ENCODE assay signal across 8 mouse cellular contexts in genomic region chr7:143106062-143106461, GRCm38 (mm10). TPM values are rescaled to one million over a fixed set of nuclear protein-coding genes. Genes with fewer than 3 reads are reported as not detected.
DNase-seq lines count a peak whose midpoint lies in the region; ATAC-seq and TF ChIP-seq lines count a peak whose summit lies in the region.

Gene Kcnq1 (plus strand): TSS chr7:143106362.

- H3K27ac ChIP-seq in left cerebral cortex, adult 2 months: no peak within 1 kb of the TSS
- H3K27ac ChIP-seq in forebrain, embryonic 16.5 days (ENCODE audit: low read length): no peak within 1 kb of the TSS
- H3K27ac ChIP-seq in intestine, embryonic 14.5 days (ENCODE audit: low read depth): no peak within 1 kb of the TSS
- H3K27ac ChIP-seq in midbrain, postnatal 0 days (ENCODE audit: low read depth, low read length): no peak within 1 kb of the TSS

- peak within 1 kb of the TSS; percentile 50 for H3K4me2 ChIP-seq in forebrain, embryonic 16.5 days (ENCODE audit: low read length)
- H3K4me2 ChIP-seq in intestine, embryonic 14.5 days (ENCODE audit: low read length): peak within 1 kb of the TSS; percentile 68
- H3K4me2 ChIP-seq in midbrain, postnatal 0 days (ENCODE audit: low read depth, low read length, poor library complexity, severe bottlenecking): peak within 1 kb of the TSS; percentile 63

- TF ChIP-seq CTCF in left cerebral cortex, adult 2 months (IDR thresholded peaks at IDR 0.05): no peak
- no peak for TF ChIP-seq CTCF in midbrain, postnatal 0 days (IDR thresholded peaks at IDR 0.05)

- intact Hi-C loops in left cerebral cortex, adult 2 months (cut with DNase I): no loop called here
- intact Hi-C loops in left cerebral cortex, postnatal 10 days (cut with DNase I): no loop called here

- H3K9ac ChIP-seq in forebrain, embryonic 16.5 days (replicated peaks; ENCODE audit: low read depth, low read length): no peak within 1 kb of the TSS
- no peak within 1 kb of the TSS for H3K9ac ChIP-seq in intestine, embryonic 14.5 days (ENCODE audit: low read length)
- H3K9ac ChIP-seq in midbrain, postnatal 0 days (replicated peaks; ENCODE audit: low read length, poor library complexity, severe bottlenecking): 0 out of 2 replicates have a peak within 1 kb of the TSS, but pooled peaks have one; percentile 8

- WGBS in forebrain, embryonic 16.5 days: 74% methylated on average over 4 of the region's 4 CpGs
- WGBS in intestine, embryonic 14.5 days: 75% methylated on average over 4 of the region's 4 CpGs
- 57% methylated on average over 4 of the region's 4 CpGs for WGBS in midbrain, postnatal 0 days

- no peaks in the 10 kb centered on the region for H3K36me3 ChIP-seq in forebrain, embryonic 16.5 days (ENCODE audit: control insufficient read depth, insufficient read depth)
- H3K36me3 ChIP-seq in intestine, embryonic 14.5 days (ENCODE audit: control insufficient read depth, insufficient read depth, low read length): no peaks in the 10 kb centered on the region
- H3K36me3 ChIP-seq in midbrain, postnatal 0 days (ENCODE audit: insufficient read depth, low read length): no peaks in the 10 kb centered on the region

- H3K27me3 ChIP-seq in forebrain, embryonic 16.5 days (replicated peaks; ENCODE audit: control insufficient read depth, insufficient read depth, low read length): peaks cover 47% of the 10 kb centered on the region
- H3K27me3 ChIP-seq in intestine, embryonic 14.5 days (replicated peaks; ENCODE audit: control insufficient read depth, insufficient read depth, low read length): peaks cover 43% of the 10 kb centered on the region
- H3K27me3 ChIP-seq in midbrain, postnatal 0 days (ENCODE audit: insufficient read depth, low read length): peaks cover 37% of the 10 kb centered on the region

- no peaks in the 10 kb centered on the region for H3K9me3 ChIP-seq in forebrain, embryonic 16.5 days (ENCODE audit: control insufficient read depth, low read length)
- no peaks in the 10 kb centered on the region for H3K9me3 ChIP-seq in intestine, embryonic 14.5 days (ENCODE audit: control insufficient read depth, low read length)
- no peaks in the 10 kb centered on the region for H3K9me3 ChIP-seq in midbrain, postnatal 0 days (ENCODE audit: low read length)

- no peak for DNase-seq in left cerebral cortex, adult 2 months (ENCODE audit: extremely low spot score in 1 of 2, low spot score in 2 of 2)
- no peak for DNase-seq in left cerebral cortex, postnatal 10 days (ENCODE audit: extremely low spot score in 1 of 2, low spot score in 2 of 2)
- no peak for DNase-seq in intestine, embryonic 14.5 days (ENCODE audit: low spot score)
- DNase-seq in midbrain, postnatal 0 days (ENCODE audit: low spot score): no peak
- no peak for DNase-seq in layer of hippocampus, postnatal 36 days
- DNase-seq in spleen, adult 12 weeks (ENCODE audit: low spot score): no peak

- ATAC-seq in forebrain, embryonic 16.5 days: no peak
- no peak for ATAC-seq in intestine, embryonic 14.5 days (replicated peaks; ENCODE audit: low FRiP score, low TSS enrichment, low read depth)
- ATAC-seq in midbrain, postnatal 0 days (ENCODE audit: low FRiP score): no peak
- ATAC-seq in granulocyte monocyte progenitor cell, adult 5-6 weeks (replicated peaks; ENCODE audit: poor library complexity, severe bottlenecking): no peak

- H3K4me3 ChIP-seq in left cerebral cortex, adult 2 months: peak within 1 kb of the TSS; percentile 37
- H3K4me3 ChIP-seq in forebrain, embryonic 16.5 days (replicated peaks; ENCODE audit: low read length): peak within 1 kb of the TSS; percentile 33
- H3K4me3 ChIP-seq in intestine, embryonic 14.5 days (ENCODE audit: low read depth, low read length): peak within 1 kb of the TSS; percentile 36
- peak within 1 kb of the TSS; percentile 33 for H3K4me3 ChIP-seq in midbrain, postnatal 0 days (ENCODE audit: low read depth, low read length)

- peaks cover 7% of the 10 kb centered on the region for H3K4me1 ChIP-seq in forebrain, embryonic 16.5 days (replicated peaks; ENCODE audit: control insufficient read depth, insufficient read depth, low read length)
- 0 out of 2 replicates have a peak, but pooled peaks cover 4% of the 10 kb centered on the region for H3K4me1 ChIP-seq in intestine, embryonic 14.5 days (replicated peaks; ENCODE audit: control insufficient read depth, insufficient read depth, low read length)
- peaks cover 3% of the 10 kb centered on the region; the same call in 1 of the 2 replicates for H3K4me1 ChIP-seq in midbrain, postnatal 0 days (ENCODE audit: insufficient read depth, low read length)

RNA-seq across cellular contexts. Expression of gene Kcnq1, which starts in this region (rescaled TPM):
- 1 to 10 TPM in 1 of 2 experiments, under 1 TPM in 1; 0.61 to 1.2 TPM for total RNA-seq in left cerebral cortex, adult 2 months (2021)
- total RNA-seq in left cerebral cortex, postnatal 10 days (2021): 1 to 10 TPM; 1.4 to 2.1 TPM
- 1.0 and 1.1 TPM in 2 replicates for polyA plus RNA-seq in forebrain, embryonic 16.5 days (2015; fragmentation: Nextera tagmentation; extraction: Ambion mirVana)
- 2.1 and 5.3 TPM in 2 replicates for polyA plus RNA-seq in intestine, embryonic 14.5 days (2014; fragmentation: Nextera tagmentation; extraction: Ambion mirVana)
- total RNA-seq in midbrain, postnatal 0 days (2014; rRNA removed): 0.44 and 1.4 TPM in 2 replicates
- polyA plus RNA-seq in midbrain, postnatal 0 days (2015; fragmentation: Nextera tagmentation; extraction: Ambion mirVana): 0.87 and 1.2 TPM in 2 replicates
- 1 to 10 TPM in 1 of 2 experiments, under 1 TPM in 1; 0.55 to 1.1 TPM for total RNA-seq in layer of hippocampus, postnatal 36 days (2021)
- total RNA-seq in granulocyte monocyte progenitor cell, adult 5-6 weeks (2014; fragmentation: Nextera tagmentation): not detected in 2 replicates
- not detected in 2 replicates for total RNA-seq in granulocyte monocyte progenitor cell, adult 5-6 weeks (2017)
